Mouse (Mus musculus) lung, postnatal 14 days (tissue): Measurements from ENCODE around the gene Tle3.

Source experiments
- DNase-seq: peaks from one replicate; pipeline ENCODE4 v3.0.0; 2021

Gene Tle3

GRCm38 (mm10) chr9:61439092-61439491, 66.9 kb downstream of the Tle3 start:
- DNase-seq: no peak

GRCm38 (mm10) chr9:61439979-61440378, 67.8 kb downstream of the Tle3 start:
- DNase-seq: no peak

GRCm38 (mm10) chr9:61441206-61441913, 69.2 kb downstream of the Tle3 start:
- DNase-seq: no peak

GRCm38 (mm10) chr9:61442951-61443630, 70.9 kb downstream of the Tle3 start:
- DNase-seq: no peak

- no peak for DNase-seq
These were observed 73.0 kb downstream of the Tle3 start for GRCm38 (mm10) chr9:61445151-61445550.

- no peak for DNase-seq
These were observed 73.6 kb downstream of the Tle3 start for GRCm38 (mm10) chr9:61445711-61446222.

GRCm38 (mm10) chr9:61446965-61447364, 74.8 kb downstream of the Tle3 start:
- DNase-seq: no peak

GRCm38 (mm10) chr9:61449363-61449904, 77.3 kb downstream of the Tle3 start:
- DNase-seq: no peak

GRCm38 (mm10) chr9:61452081-61452480, 79.9 kb downstream of the Tle3 start:
- no peak for DNase-seq

- DNase-seq: peak; percentile 33
These were observed 83.7 kb downstream of the Tle3 start for GRCm38 (mm10) chr9:61455861-61456261.

GRCm38 (mm10) chr9:61456441-61457161, 84.4 kb downstream of the Tle3 start:
- DNase-seq: no peak

- no peak for DNase-seq
These were observed 85.0 kb downstream of the Tle3 start for GRCm38 (mm10) chr9:61457162-61457523.

- no peak for DNase-seq
These were observed 89.7 kb downstream of the Tle3 start for GRCm38 (mm10) chr9:61461859-61462258.

- DNase-seq: no peak
These were observed 95.3 kb downstream of the Tle3 start for GRCm38 (mm10) chr9:61467436-61467835.
